Mouse (Mus musculus) lung, embryonic 14.5 days (tissue): ENCODE results near the gene Ppm1h. TPM values are rescaled to one million over a fixed set of nuclear protein-coding genes. Genes with fewer than 3 reads are reported as not detected.
A peak's percentile ranks its signal among the peaks of the same experiment; 100 is the strongest.

ENCODE experiments used
- ATAC-seq: fragments of 200-750 bp; cut with Nextera tagmentation; 2 replicates; pipeline ENCODE4 v1.8.0; 2017; ENCODE audit warnings: mild to moderate bottlenecking, moderate TSS enrichment, moderate library complexity; ENCODE audit not compliant: insufficient read depth
- DNase-seq: peaks from one replicate; pipeline ENCODE4 v3.0.0-alpha.2; 2015
- H3K27ac ChIP-seq: fragments of 300-500 bp; sonication (generic); 2 replicates; pipeline ENCODE4 v1.5.1; 2014; ENCODE audit warnings: low read depth, mild to moderate bottlenecking, moderate library complexity
- H3K27me3 ChIP-seq: fragments of 300-500 bp; sonication (generic); 2 replicates; pipeline ENCODE4 v1.6.1; 2014; ENCODE audit warnings: low read length, control low read depth; ENCODE audit not compliant: insufficient read depth
- H3K36me3 ChIP-seq: fragments of 300-500 bp; sonication (generic); 2 replicates; pipeline ENCODE4 v1.6.1; 2014; ENCODE audit warnings: control low read depth; ENCODE audit not compliant: insufficient read depth
- H3K4me1 ChIP-seq: fragments of 300-500 bp; sonication (generic); 2 replicates; pipeline ENCODE4 v1.6.1; 2014; ENCODE audit warnings: antibody characterized with exemption, control low read depth; ENCODE audit not compliant: insufficient read depth
- H3K4me2 ChIP-seq: fragments of 300-500 bp; sonication (generic); 2 replicates; pipeline ENCODE4 v1.6.1; 2014; ENCODE audit warnings: mild to moderate bottlenecking
- H3K4me3 ChIP-seq: fragments of 300-500 bp; sonication (generic); 2 replicates; pipeline ENCODE4 v1.5.1; 2014; ENCODE audit warnings: low read depth, low read length
- H3K9ac ChIP-seq: fragments of 300-500 bp; sonication (generic); 2 replicates; pipeline ENCODE4 v1.6.1; 2014
- H3K9me3 ChIP-seq: fragments of 300-500 bp; sonication (generic); 2 replicates; pipeline ENCODE4 v1.6.1; 2016; ENCODE audit warnings: low read depth, low read length, control low read depth
- CTCF ChIP-seq: IDR thresholded peaks from 2 replicates; pipeline ENCODE4 v1.5.1; 2016; ENCODE audit warnings: antibody characterized with exemption, low read depth
- WGBS: fragments of 180-500 bp; shearing (Covaris S2); extraction: QIAGEN DNeasy Blood & Tissue Kit; methylation state at CpG from one replicate; pipeline ENCODE4 v1.1.7; 2014; 5-methylcytosine and 5-hydroxymethylcytosine counted together
- polyA plus RNA-seq: library from polyadenylated mRNA; unstranded; fragments of >200 nt; fragmentation: Nextera tagmentation; extraction: Ambion mirVana; gene quantifications from 2 replicates; pipeline ENCODE4 v1.2.1, GENCODE M21; 2014

Gene Ppm1h
- polyA plus RNA-seq, 1 experiment from 2014 or later, result 7.1 TPM

DNA sequence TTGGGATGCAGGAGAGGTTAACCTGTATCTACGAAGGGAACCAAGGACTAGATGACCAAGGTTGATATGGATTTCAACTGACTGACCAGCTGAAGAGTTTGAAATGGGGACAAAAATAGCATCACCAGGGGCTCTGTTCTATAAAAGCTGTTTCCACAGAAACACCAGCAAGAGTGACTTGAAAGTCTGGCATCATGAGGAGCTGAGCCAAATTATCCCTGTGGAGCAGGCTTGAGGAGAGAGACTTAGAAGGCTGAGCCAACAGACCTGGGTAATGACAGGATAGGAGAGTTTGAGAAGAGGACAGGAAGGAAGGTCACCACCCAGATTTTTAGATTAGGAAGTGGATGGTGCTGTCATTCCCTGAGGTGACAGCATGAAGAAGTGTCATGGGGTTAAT is 12.9 kb upstream of the Ppm1h start:
- no peak for DNase-seq
- no peak for TF ChIP-seq CTCF
- no peaks in the 10 kb centered on the region for H3K27me3 ChIP-seq
- H3K9me3 ChIP-seq, result no peaks in the 10 kb centered on the region
- WGBS, result 87% methylated on average over 1 of the region's 1 CpGs
- no peak for ATAC-seq
- H3K4me2 ChIP-seq, result no peak overlapping the region
- no peak overlapping the region for H3K9ac ChIP-seq
- H3K4me1 ChIP-seq, result no peaks in the 10 kb centered on the region
- no peaks in the 10 kb centered on the region for H3K36me3 ChIP-seq
- H3K4me3 ChIP-seq, result no peak overlapping the region
- H3K27ac ChIP-seq, result no peak overlapping the region

DNA sequence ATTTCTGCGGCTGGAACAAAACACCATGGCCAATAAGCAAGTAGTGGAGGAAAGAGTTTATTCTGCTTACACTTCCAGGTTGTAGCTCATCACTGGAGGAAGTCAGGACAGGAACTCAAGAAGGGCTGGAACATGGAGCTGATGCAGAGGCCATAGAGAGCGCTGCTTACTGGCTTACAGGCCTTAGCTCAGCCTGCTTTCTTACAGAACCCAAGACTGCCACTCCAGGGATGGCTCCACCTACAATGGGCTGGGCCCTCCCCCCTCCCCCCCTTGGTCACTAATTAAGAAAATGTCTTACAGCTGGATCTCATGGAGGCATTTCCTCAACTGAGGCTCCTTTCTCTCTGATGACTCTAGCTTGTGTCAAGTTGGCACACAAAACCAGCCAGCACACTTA is 7.3 kb upstream of the Ppm1h start:
- 87% methylated on average over 2 of the region's 2 CpGs for WGBS
- no peak for DNase-seq
- Histone ChIP-seq H3K27me3 (no peaks in the 10 kb centered on the region), H3K27ac (no peak overlapping the region), H3K9me3 (no peaks in the 10 kb centered on the region), H3K4me3 (no peak overlapping the region), H3K4me1 (no peaks in the 10 kb centered on the region), H3K9ac (no peak overlapping the region), H3K36me3 (no peaks in the 10 kb centered on the region), H3K4me2 (no peak overlapping the region)
- no peak for ATAC-seq
- TF ChIP-seq CTCF, result no peak

DNA sequence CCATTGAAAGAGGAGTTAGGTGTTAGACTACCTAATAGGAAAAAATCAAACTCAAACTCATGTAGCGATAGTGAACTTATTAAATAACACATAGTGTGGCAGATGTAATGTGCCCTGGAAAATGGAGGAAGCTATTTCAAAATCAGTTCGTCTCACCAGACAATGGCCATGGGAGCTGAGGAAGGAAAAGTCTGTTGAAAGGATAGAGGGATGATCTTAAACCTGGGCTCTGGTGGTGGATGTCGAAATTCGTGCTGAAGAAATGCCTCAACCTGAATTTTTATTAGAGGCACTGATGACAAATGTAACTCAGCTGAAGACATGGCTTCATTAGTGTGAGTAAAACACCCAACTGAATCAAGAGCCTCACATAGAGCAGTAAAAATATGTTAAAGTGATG is 6.5 kb upstream of the Ppm1h start:
- H3K4me3 ChIP-seq, result no peak overlapping the region
- H3K4me1 ChIP-seq, result no peaks in the 10 kb centered on the region
- no peak for TF ChIP-seq CTCF
- 85% methylated on average over 4 of the region's 4 CpGs for WGBS
- H3K9me3 ChIP-seq, result no peaks in the 10 kb centered on the region
- H3K4me2 ChIP-seq, result no peak overlapping the region
- H3K36me3 ChIP-seq, result no peaks in the 10 kb centered on the region
- DNase-seq (no peak), ATAC-seq (no peak)
- no peak overlapping the region for H3K9ac ChIP-seq
- no peaks in the 10 kb centered on the region for H3K27me3 ChIP-seq
- H3K27ac ChIP-seq, result no peak overlapping the region

DNA sequence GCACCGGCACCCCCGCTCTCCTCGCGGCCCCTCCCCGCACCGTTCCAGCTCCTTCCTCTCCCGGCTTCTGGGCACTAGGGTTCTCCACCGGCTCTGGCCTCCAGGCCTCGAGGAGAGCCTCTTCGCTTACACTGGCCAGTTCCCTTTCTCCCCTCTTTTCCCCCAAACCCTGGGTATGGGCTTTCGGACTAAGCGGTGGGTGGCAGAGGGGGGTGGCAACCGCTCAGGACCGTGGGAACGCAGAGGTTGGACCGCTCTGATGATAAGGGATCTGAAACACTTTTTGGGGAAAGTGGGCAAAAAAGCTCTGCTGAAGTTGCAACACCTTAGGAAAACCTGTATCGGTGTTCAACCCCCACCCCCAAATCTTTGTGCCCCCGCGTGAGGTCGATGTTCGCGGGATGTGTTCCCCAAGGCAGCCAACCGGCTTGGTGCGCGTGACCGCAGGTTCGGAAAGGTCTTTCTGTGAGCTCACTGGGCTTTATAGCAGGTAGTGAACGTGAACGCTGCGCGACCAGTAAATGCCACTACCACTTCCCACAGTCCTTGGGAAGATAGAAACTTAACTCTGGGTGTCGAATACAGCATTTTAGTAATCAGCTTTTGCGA is 979 bp downstream of the Ppm1h start:
- H3K9me3 ChIP-seq, result no peaks in the 10 kb centered on the region
- WGBS, result under 1% methylated on average over 33 of the region's 33 CpGs
- H3K4me2 ChIP-seq, result peak overlapping the region; percentile 95
- H3K36me3 ChIP-seq, result no peaks in the 10 kb centered on the region
- peak overlapping the region; percentile 73 for H3K9ac ChIP-seq
- DNase-seq, result peak; percentile 40
- no peak for ATAC-seq
- H3K27me3 ChIP-seq, result peaks cover 22% of the 10 kb centered on the region; the same call in 1 of the 2 replicates
- H3K4me1 ChIP-seq, result 0 out of 2 replicates have a peak, but pooled peaks cover 2% of the 10 kb centered on the region
- peak overlapping the region; percentile 75 for H3K4me3 ChIP-seq
- no peak for TF ChIP-seq CTCF
- H3K27ac ChIP-seq, result peak overlapping the region; percentile 65; the same call in 1 of the 2 replicates

DNA sequence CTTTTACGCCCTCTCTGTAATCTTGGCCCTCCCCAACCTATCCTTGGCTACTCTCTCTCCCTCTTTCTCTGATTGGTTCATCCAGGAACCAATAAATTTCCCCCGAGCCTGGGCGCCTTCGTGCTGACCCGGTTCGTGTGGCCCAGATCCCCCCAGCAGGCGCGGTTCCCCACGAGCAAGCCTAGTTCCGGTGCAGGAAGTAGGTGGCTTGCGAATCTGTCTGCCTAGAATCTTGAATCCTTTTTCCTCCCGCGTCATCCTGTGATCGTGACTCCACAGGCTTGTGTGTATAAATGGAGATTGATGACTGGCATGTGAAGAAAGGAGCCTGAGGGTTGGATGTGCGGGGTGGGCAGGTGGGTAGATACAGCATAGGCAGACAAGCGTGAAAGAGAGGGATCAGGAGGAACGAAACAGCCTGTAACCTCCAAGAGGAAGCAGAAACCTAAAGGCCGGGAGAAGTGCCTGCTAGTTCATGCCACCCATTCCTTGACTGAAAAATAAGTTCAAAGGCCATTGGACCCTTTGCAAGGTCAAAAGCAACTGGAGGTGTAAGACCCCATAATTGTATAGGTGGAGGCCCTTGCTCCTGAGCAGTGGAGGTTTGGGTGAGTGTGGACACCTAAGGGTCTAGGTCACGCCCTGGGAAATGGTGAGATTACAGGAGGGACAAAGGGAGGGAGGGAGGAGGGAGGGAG is 2.0 kb downstream of the Ppm1h start:
- peak overlapping the region; percentile 75 for H3K4me3 ChIP-seq
- peaks cover 22% of the 10 kb centered on the region; the same call in 1 of the 2 replicates for H3K27me3 ChIP-seq
- no peak for ATAC-seq
- H3K27ac ChIP-seq, result no peak overlapping the region
- H3K9me3 ChIP-seq, result no peaks in the 10 kb centered on the region
- no peaks in the 10 kb centered on the region for H3K36me3 ChIP-seq
- no peak for TF ChIP-seq CTCF
- no peak overlapping the region for H3K9ac ChIP-seq
- peak; percentile 31 for DNase-seq
- peak overlapping the region; percentile 95 for H3K4me2 ChIP-seq
- H3K4me1 ChIP-seq, result 0 out of 2 replicates have a peak, but pooled peaks cover 2% of the 10 kb centered on the region
- WGBS, result 6% methylated on average over 19 of the region's 19 CpGs

DNA sequence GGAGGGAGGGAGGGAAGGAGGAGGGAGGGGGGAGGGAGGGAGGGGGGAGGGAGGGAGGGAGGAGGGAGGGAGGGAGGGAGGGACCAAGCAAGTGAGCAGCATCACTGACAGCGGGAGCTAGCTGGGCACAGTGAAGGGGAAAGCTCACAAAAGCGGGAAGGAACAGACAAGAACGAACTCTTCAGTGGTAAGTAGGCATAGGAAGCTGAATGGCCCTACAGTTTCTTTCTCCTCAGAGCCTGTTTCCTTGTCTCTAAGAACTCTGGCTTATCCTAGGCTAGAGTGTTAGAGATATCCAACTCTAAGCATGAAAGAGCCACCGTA is 2.5 kb downstream of the Ppm1h start:
- H3K27me3 ChIP-seq, result peaks cover 22% of the 10 kb centered on the region; the same call in 1 of the 2 replicates
- DNase-seq (no peak), ATAC-seq (no peak)
- 0 out of 2 replicates have a peak, but pooled peaks cover 2% of the 10 kb centered on the region for H3K4me1 ChIP-seq
- no peaks in the 10 kb centered on the region for H3K36me3 ChIP-seq
- no peak overlapping the region for H3K9ac ChIP-seq
- no peak overlapping the region for H3K4me2 ChIP-seq
- no peak overlapping the region for H3K4me3 ChIP-seq
- no peaks in the 10 kb centered on the region for H3K9me3 ChIP-seq
- no peak for TF ChIP-seq CTCF
- WGBS, result 34% methylated on average over 4 of the region's 4 CpGs
- no peak overlapping the region for H3K27ac ChIP-seq

DNA sequence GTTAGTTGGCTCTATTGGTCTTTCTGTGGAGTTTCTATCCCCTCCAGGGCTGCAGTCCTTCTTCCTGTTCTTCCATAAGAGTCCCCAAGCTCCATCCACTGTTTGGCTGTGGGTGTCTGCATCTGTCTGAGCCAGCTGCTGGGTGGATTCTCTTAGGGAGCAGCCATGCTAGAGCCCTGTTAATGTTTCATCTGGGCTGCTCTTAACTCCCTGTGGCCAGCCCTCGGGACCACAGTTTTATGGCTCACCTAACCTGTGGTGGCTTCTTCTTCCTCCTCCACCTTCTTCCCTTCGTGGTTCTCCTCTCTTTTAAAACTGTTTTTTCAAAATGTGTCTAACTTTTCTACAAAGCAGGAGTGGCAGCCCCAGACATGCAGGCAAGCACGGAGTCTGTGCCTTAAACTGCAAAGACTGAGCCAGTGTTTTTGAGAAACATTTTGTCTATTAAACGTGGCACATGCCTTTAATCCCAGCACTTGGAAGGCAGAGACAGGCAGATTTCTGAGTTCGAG is 5.3 kb downstream of the Ppm1h start:
- Histone ChIP-seq H3K9ac (no peak overlapping the region), H3K27ac (no peak overlapping the region), H3K4me3 (no peak overlapping the region), H3K9me3 (no peaks in the 10 kb centered on the region), H3K36me3 (no peaks in the 10 kb centered on the region), H3K4me2 (no peak overlapping the region), H3K4me1 (0 out of 2 replicates have a peak, but pooled peaks cover 2% of the 10 kb centered on the region), H3K27me3 (0 out of 2 replicates have a peak, but pooled peaks cover 10% of the 10 kb centered on the region)
- TF ChIP-seq CTCF, result no peak
- ATAC-seq (no peak), DNase-seq (no peak)
- WGBS, result 76% methylated on average over 5 of the region's 5 CpGs
